Mouse (Mus musculus): ENCODE measurements at regions not wholly inside any gene's neighbourhood (a gene's known extent, or its start where the extent isn't known, plus 50 kb on each side); places are given as distances from the start of the nearest gene placed in this dataset.

DNA sequence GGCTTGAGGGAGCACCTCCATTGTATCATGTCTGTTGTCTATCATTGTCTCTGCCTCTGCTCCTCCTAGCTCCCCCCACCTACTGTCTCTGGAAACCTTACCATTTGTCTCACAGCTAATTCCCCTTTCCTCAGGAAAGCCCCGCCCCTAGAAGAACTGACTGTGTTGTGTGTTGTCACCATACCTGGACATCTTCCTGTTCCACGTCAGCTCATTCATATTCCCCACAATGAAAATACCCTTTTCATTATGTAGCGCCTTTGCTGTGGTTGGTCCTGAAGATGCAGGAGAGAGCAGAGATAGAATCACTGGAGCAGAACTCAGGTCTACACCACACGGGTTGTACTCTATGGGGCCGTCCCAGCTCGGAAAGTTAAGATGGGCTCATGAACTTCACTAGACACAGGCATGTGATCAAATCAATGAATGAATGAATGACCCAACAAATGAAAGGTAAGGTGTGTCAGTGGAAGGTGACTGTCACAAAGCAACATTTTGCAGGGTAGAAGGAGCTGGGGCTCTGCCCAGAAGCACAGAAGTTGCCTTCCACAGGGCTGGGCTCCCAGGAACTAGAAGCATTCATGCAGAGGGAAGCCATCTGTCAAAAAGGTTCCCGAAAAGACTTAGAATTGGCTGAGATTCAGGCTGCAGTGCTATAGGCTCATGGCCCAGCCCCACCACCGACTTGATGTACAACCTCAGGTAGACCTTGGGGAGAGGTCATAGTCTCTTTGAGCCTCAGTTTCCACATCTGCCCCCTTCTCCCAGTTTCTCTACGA, 384.8 kb upstream of the Zmiz1 start:
- H3K27ac ChIP-seq (ENCODE audit: low read length) = no peak overlapping the region
- 72% methylated on average over 9 of the region's 9 CpGs for WGBS
- H3K9ac ChIP-seq (replicated peaks; ENCODE audit: low read depth, low read length) = no peak overlapping the region
- H3K36me3 ChIP-seq (ENCODE audit: control insufficient read depth, insufficient read depth, low read length) = no peaks in the 10 kb centered on the region
- ATAC-seq (ENCODE audit: insufficient number of reproducible peaks, insufficient read depth, low FRiP score, low read depth) = no peak
- no peaks in the 10 kb centered on the region for H3K9me3 ChIP-seq (ENCODE audit: control insufficient read depth, low read depth, low read length)
- no peak overlapping the region for H3K4me2 ChIP-seq (replicated peaks; ENCODE audit: low read depth, low read length)
- no peaks in the 10 kb centered on the region for H3K27me3 ChIP-seq (ENCODE audit: control insufficient read depth, insufficient read depth, low read length)
- no peak overlapping the region for H3K4me3 ChIP-seq (ENCODE audit: low read depth, low read length)
- 0 out of 2 replicates have a peak, but pooled peaks cover 10% of the 10 kb centered on the region for H3K4me1 ChIP-seq (ENCODE audit: control insufficient read depth, insufficient read depth, low read length)

DNA sequence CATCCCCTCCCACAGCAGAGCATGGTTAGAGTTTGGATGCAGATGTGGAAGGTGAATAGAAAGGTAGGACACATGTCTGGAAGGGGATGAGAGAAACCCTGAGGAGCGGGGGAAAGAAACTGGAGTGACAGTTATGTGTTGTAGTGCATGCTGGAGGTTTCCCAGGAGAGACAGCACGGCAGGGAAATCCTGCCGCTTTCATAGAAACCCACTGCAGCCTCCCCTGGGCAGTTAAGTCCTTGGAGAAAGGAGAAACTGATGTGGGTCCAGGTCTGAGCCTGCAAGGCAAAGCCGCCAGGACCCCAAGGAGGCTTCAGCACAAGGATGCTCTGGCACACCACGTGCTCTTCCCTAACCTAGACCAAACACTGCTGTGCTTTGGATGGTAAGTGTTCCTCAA, 384.1 kb upstream of the Zmiz1 start:
- Histone ChIP-seq H3K9ac (replicated peaks; ENCODE audit: low read depth, low read length) (no peak overlapping the region), H3K4me1 (ENCODE audit: control insufficient read depth, insufficient read depth, low read length) (0 out of 2 replicates have a peak, but pooled peaks cover 5% of the 10 kb centered on the region), H3K4me3 (ENCODE audit: low read depth, low read length) (no peak overlapping the region), H3K4me2 (replicated peaks; ENCODE audit: low read depth, low read length) (no peak overlapping the region), H3K27me3 (ENCODE audit: control insufficient read depth, insufficient read depth, low read length) (no peaks in the 10 kb centered on the region), H3K36me3 (ENCODE audit: control insufficient read depth, insufficient read depth, low read length) (no peaks in the 10 kb centered on the region), H3K9me3 (ENCODE audit: control insufficient read depth, low read depth, low read length) (no peaks in the 10 kb centered on the region), H3K27ac (ENCODE audit: low read length) (no peak overlapping the region)
- no peak for ATAC-seq (ENCODE audit: insufficient number of reproducible peaks, insufficient read depth, low FRiP score, low read depth)
- WGBS = 89% methylated on average over 5 of the region's 5 CpGs

DNA sequence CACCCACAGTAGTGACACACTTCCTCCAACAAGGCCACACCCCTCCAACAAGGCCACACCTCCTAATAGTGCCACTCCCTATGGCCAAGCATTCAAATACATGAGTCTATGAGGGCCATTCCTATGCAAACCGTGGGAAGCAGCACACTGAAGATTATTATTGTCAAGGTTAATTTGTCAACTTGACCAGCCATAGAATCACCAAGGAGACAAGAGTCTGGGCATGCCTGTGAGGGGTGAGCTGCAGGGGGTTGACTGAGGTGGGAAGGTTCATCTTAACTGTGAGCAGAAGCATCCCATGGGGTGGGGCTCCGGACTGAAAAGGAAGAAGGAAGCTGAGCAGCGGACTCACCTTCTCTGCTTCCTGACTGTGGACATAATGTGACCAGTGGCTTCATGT, 378.6 kb upstream of the Zmiz1 start:
- Histone ChIP-seq H3K9me3 (ENCODE audit: control insufficient read depth, low read depth, low read length) (0 out of 2 replicates have a peak, but pooled peaks cover 3% of the 10 kb centered on the region), H3K27ac (ENCODE audit: low read length) (no peak overlapping the region), H3K27me3 (ENCODE audit: control insufficient read depth, insufficient read depth, low read length) (no peaks in the 10 kb centered on the region), H3K36me3 (ENCODE audit: control insufficient read depth, insufficient read depth, low read length) (no peaks in the 10 kb centered on the region), H3K9ac (replicated peaks; ENCODE audit: low read depth, low read length) (no peak overlapping the region), H3K4me1 (ENCODE audit: control insufficient read depth, insufficient read depth, low read length) (0 out of 2 replicates have a peak, but pooled peaks cover 3% of the 10 kb centered on the region), H3K4me2 (replicated peaks; ENCODE audit: low read depth, low read length) (no peak overlapping the region), H3K4me3 (ENCODE audit: low read depth, low read length) (no peak overlapping the region)
- no peak for ATAC-seq (ENCODE audit: insufficient number of reproducible peaks, insufficient read depth, low FRiP score, low read depth)
- WGBS = 79% methylated on average over 3 of the region's 3 CpGs

DNA sequence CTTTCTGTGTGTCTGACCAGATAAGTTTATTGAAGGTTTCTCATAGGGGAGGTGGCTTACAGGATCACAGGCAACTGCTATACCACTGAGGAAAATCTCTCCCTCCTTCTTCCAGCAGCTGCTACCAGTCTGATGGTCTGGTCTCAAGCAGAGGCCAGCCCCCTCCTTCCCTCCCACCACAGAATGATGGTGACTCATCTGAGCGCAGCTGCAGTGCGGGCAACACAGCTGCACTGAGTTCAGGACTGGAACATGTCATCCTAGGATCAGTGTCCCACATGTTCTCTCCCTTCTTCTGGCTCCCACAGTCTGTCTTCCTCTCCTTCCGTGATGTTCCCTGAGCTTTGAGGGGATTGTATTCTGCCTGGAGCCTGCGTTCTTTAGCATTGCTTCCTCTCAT, 375.1 kb upstream of the Zmiz1 start:
- H3K4me1 ChIP-seq (ENCODE audit: control insufficient read depth, insufficient read depth, low read length) = no peaks in the 10 kb centered on the region
- no peak overlapping the region for H3K27ac ChIP-seq (ENCODE audit: low read length)
- no peak overlapping the region for H3K4me2 ChIP-seq (replicated peaks; ENCODE audit: low read depth, low read length)
- no peaks in the 10 kb centered on the region for H3K27me3 ChIP-seq (ENCODE audit: control insufficient read depth, insufficient read depth, low read length)
- no peaks in the 10 kb centered on the region for H3K36me3 ChIP-seq (ENCODE audit: control insufficient read depth, insufficient read depth, low read length)
- WGBS = 54% methylated on average over 4 of the region's 4 CpGs
- no peak overlapping the region for H3K9ac ChIP-seq (replicated peaks; ENCODE audit: low read depth, low read length)
- H3K9me3 ChIP-seq (ENCODE audit: control insufficient read depth, low read depth, low read length) = 0 out of 2 replicates have a peak, but pooled peaks cover 3% of the 10 kb centered on the region
- ATAC-seq (ENCODE audit: insufficient number of reproducible peaks, insufficient read depth, low FRiP score, low read depth) = no peak
- H3K4me3 ChIP-seq (ENCODE audit: low read depth, low read length) = no peak overlapping the region

DNA sequence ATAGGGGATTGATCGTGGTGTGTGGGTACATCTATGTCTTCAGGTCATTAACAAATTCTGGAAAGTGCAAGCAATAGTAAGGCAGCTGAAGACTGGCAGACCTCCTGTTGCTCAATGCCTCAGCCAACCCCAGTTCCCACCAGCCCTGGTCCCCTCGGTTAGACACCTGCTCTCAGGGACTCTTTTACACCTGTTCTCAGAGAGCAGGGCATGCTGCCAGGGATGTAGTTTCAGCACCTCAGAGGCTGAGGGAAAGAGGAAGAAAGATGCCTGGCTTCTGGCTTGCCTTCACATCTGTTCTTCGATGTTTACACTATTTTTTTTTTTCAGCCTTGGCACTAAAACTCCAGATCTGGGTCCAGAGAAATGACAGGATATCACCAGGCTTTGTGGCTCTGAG, 362.2 kb upstream of the Zmiz1 start:
- ATAC-seq (ENCODE audit: insufficient number of reproducible peaks, insufficient read depth, low FRiP score, low read depth) = no peak
- Histone ChIP-seq H3K4me2 (replicated peaks; ENCODE audit: low read depth, low read length) (no peak overlapping the region), H3K9me3 (ENCODE audit: control insufficient read depth, low read depth, low read length) (no peaks in the 10 kb centered on the region), H3K4me1 (ENCODE audit: control insufficient read depth, insufficient read depth, low read length) (no peaks in the 10 kb centered on the region), H3K27me3 (ENCODE audit: control insufficient read depth, insufficient read depth, low read length) (no peaks in the 10 kb centered on the region), H3K9ac (replicated peaks; ENCODE audit: low read depth, low read length) (no peak overlapping the region), H3K36me3 (ENCODE audit: control insufficient read depth, insufficient read depth, low read length) (no peaks in the 10 kb centered on the region), H3K27ac (ENCODE audit: low read length) (no peak overlapping the region), H3K4me3 (ENCODE audit: low read depth, low read length) (no peak overlapping the region)
- 90% methylated on average over 3 of the region's 3 CpGs for WGBS

DNA sequence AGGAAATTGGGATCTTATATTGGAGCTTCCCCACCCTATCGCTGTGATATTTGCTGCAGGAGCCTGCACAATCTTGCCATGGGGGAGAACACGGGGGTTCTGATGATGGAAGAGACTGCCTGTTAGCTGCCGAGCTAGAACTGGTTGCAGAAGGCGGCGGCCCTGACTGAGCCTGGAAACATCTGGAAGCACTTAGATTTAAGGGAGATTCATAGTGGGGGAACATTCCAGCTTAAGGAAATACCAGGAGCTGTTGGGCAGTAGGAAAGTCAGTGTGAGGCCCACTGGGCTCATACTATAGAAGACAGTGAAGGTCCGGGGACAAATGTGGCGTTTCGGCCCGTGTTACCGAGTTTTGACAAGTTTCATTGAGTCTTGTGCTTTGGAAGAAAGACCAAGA, 353.6 kb upstream of the Zmiz1 start:
- H3K27ac ChIP-seq (ENCODE audit: low read length) = no peak overlapping the region; the same call in 1 of the 2 replicates
- WGBS = 75% methylated on average over 10 of the region's 10 CpGs

DNA sequence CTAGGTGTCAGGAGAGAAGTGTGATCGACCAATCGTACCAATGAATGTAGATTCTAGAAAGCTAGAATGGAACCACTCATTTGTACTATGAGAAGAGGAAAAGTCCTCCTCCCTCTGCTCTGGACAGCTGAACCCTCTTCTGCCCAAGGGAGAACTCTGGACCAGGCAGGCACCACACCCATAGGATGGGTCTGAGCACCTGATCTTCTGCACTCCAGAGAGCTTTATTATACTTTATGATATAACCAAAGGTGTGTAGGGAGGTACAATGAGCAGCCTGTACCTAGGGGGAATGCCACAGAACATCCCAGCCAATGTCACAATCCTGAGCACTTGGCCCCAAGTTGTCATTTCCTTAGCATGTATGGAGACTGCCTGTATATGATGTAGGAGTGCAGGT, 352.5 kb upstream of the Zmiz1 start:
- no peak for ATAC-seq (ENCODE audit: insufficient number of reproducible peaks, insufficient read depth, low FRiP score, low read depth)
- H3K4me1 ChIP-seq (ENCODE audit: control insufficient read depth, insufficient read depth, low read length) = peaks cover 20% of the 10 kb centered on the region
- WGBS = 96% methylated on average over 2 of the region's 2 CpGs
- H3K4me2 ChIP-seq (replicated peaks; ENCODE audit: low read depth, low read length) = no peak overlapping the region
- no peaks in the 10 kb centered on the region for H3K36me3 ChIP-seq (ENCODE audit: control insufficient read depth, insufficient read depth, low read length)
- H3K9me3 ChIP-seq (ENCODE audit: control insufficient read depth, low read depth, low read length) = no peaks in the 10 kb centered on the region
- H3K9ac ChIP-seq (replicated peaks; ENCODE audit: low read depth, low read length) = no peak overlapping the region
- no peaks in the 10 kb centered on the region for H3K27me3 ChIP-seq (ENCODE audit: control insufficient read depth, insufficient read depth, low read length)
- no peak overlapping the region for H3K4me3 ChIP-seq (ENCODE audit: low read depth, low read length)
- H3K27ac ChIP-seq (ENCODE audit: low read length) = no peak overlapping the region

More for the DNA sequence above, 353.6 kb upstream of the Zmiz1 start:
- no peaks in the 10 kb centered on the region for H3K9me3 ChIP-seq (ENCODE audit: control insufficient read depth, low read depth, low read length)
- H3K4me2 ChIP-seq (replicated peaks; ENCODE audit: low read depth, low read length) = no peak overlapping the region
- no peak overlapping the region for H3K4me3 ChIP-seq (ENCODE audit: low read depth, low read length)
- no peak overlapping the region for H3K9ac ChIP-seq (replicated peaks; ENCODE audit: low read depth, low read length)
- H3K27me3 ChIP-seq (ENCODE audit: control insufficient read depth, insufficient read depth, low read length) = no peaks in the 10 kb centered on the region
- no peaks in the 10 kb centered on the region for H3K36me3 ChIP-seq (ENCODE audit: control insufficient read depth, insufficient read depth, low read length)
- peaks cover 20% of the 10 kb centered on the region for H3K4me1 ChIP-seq (ENCODE audit: control insufficient read depth, insufficient read depth, low read length)
- no peak for ATAC-seq (ENCODE audit: insufficient number of reproducible peaks, insufficient read depth, low FRiP score, low read depth)

DNA sequence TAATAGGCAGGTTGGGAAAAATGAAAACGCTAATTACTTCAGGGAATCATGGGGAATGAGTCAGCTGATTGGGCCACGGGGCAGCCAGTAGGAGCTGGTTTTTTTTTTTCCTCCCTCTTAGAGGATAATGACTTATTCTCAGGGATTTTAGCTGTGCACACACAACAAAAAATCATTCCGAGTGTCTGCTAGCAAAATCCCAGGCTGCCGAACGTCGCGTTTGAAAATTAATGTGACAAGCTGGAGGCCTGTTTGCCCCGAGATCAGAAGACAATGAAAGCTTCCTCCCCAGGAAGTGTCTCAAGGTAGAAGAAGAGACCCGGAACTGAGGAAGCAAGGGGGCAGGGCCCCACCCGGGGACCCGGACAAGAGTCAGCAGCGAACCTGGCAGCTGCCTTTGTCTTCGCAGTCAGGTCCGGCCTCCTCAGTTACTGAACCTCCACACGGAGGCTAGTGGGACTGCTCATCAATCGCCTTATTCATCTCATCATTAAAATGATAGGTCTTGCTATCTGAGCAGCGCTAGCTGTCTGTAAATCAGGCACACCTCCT, 350.8 kb upstream of the Zmiz1 start:
- WGBS = 11% methylated on average over 17 of the region's 17 CpGs
- Histone ChIP-seq H3K27me3 (ENCODE audit: control insufficient read depth, insufficient read depth, low read length) (no peaks in the 10 kb centered on the region), H3K9me3 (ENCODE audit: control insufficient read depth, low read depth, low read length) (no peaks in the 10 kb centered on the region), H3K9ac (replicated peaks; ENCODE audit: low read depth, low read length) (peak overlapping the region; percentile 22; the same call in 1 of the 2 replicates), H3K4me3 (ENCODE audit: low read depth, low read length) (no peak overlapping the region), H3K36me3 (ENCODE audit: control insufficient read depth, insufficient read depth, low read length) (no peaks in the 10 kb centered on the region), H3K27ac (ENCODE audit: low read length) (peak overlapping the region; percentile 78), H3K4me2 (replicated peaks; ENCODE audit: low read depth, low read length) (peak overlapping the region; percentile 20), H3K4me1 (ENCODE audit: control insufficient read depth, insufficient read depth, low read length) (peaks cover 20% of the 10 kb centered on the region)
- 0 out of 2 replicates have a peak, but pooled peaks have one; percentile 26 for ATAC-seq (ENCODE audit: insufficient number of reproducible peaks, insufficient read depth, low FRiP score, low read depth)
